Mouse (Mus musculus) kidney, embryonic 16.5 days (tissue): Measurements from ENCODE around the gene Zkscan16. TPM values are rescaled to one million over a fixed set of nuclear protein-coding genes. Genes with fewer than 3 reads are reported as not detected.
A peak's percentile ranks its signal among the peaks of the same experiment; 100 is the strongest.

Experiments
- ATAC-seq: fragments of 200-750 bp; cut with Nextera tagmentation; 2 replicates; pipeline ENCODE4 v1.8.0; 2017; ENCODE audit warnings: moderate TSS enrichment; ENCODE audit not compliant: low FRiP score, low TSS enrichment
- H3K27ac ChIP-seq: fragments of 300-500 bp; sonication (generic); 2 replicates; pipeline ENCODE4 v1.5.1; 2014; ENCODE audit warnings: low read length
- H3K27me3 ChIP-seq: fragments of 300-500 bp; sonication (generic); 2 replicates; pipeline ENCODE4 v1.6.1; 2014; ENCODE audit warnings: low read length, control low read depth, mixed read lengths; ENCODE audit not compliant: insufficient read depth
- H3K36me3 ChIP-seq: fragments of 300-500 bp; sonication (generic); 2 replicates; pipeline ENCODE4 v1.6.1; 2014; ENCODE audit warnings: low read length, control low read depth, mixed read lengths; ENCODE audit not compliant: insufficient read depth
- H3K4me1 ChIP-seq: fragments of 300-500 bp; sonication (generic); 2 replicates; pipeline ENCODE4 v1.6.1; 2014; ENCODE audit warnings: low read length, control low read depth, mixed read lengths; ENCODE audit not compliant: insufficient read depth
- H3K4me2 ChIP-seq: fragments of 300-500 bp; sonication (generic); replicated peaks from 2 replicates; pipeline ENCODE4 v1.6.1; 2014; ENCODE audit warnings: low read depth, low read length
- H3K4me3 ChIP-seq: fragments of 300-500 bp; sonication (generic); 2 replicates; pipeline ENCODE4 v1.5.1; 2014; ENCODE audit warnings: mild to moderate bottlenecking, low read length
- H3K9ac ChIP-seq: fragments of 300-500 bp; sonication (generic); replicated peaks from 2 replicates; pipeline ENCODE4 v1.6.1; 2014; ENCODE audit warnings: low read length
- H3K9me3 ChIP-seq: fragments of 300-500 bp; sonication (generic); 2 replicates; pipeline ENCODE4 v1.6.1; 2016; ENCODE audit warnings: low read length, control low read depth
- WGBS: fragments of 180-500 bp; shearing (Covaris S2); extraction: QIAGEN DNeasy Blood & Tissue Kit; methylation state at CpG from one replicate; pipeline ENCODE4 v1.1.7; 2014; 5-methylcytosine and 5-hydroxymethylcytosine counted together
- polyA plus RNA-seq: library from polyadenylated mRNA; unstranded; fragments of >200 nt; fragmentation: Nextera tagmentation; extraction: Ambion mirVana; gene quantifications from 2 replicates; pipeline ENCODE4 v1.2.1, GENCODE M21; 2015

Zkscan16 gene
- polyA plus RNA-seq, 1 experiment from 2014 or later = 0.46 TPM

- H3K4me1 ChIP-seq = peaks cover 15% of the 10 kb centered on the region; the same call in 1 of the 2 replicates
- H3K4me2 ChIP-seq = no peak overlapping the region
- H3K9me3 ChIP-seq = no peaks in the 10 kb centered on the region
- H3K36me3 ChIP-seq = no peaks in the 10 kb centered on the region
- H3K27ac ChIP-seq = no peak overlapping the region
- no peak overlapping the region for H3K9ac ChIP-seq
- whole genome bisulfite sequencing = 77% methylated on average over 5 of the region's 5 CpGs
- H3K4me3 ChIP-seq = no peak overlapping the region
- no peak for ATAC-seq
- no peaks in the 10 kb centered on the region for H3K27me3 ChIP-seq
Measured at GRCm38 (mm10) chr4:58992195-58992594, 48.8 kb downstream of the Zkscan16 start.

- no peaks in the 10 kb centered on the region for H3K27me3 ChIP-seq
- H3K27ac ChIP-seq = no peak within 1 kb of the TSS
- no peak within 1 kb of the TSS for H3K4me3 ChIP-seq
- no peaks in the 10 kb centered on the region for H3K36me3 ChIP-seq
- 72% methylated on average over 4 of the region's 4 CpGs for WGBS
- 0 out of 2 replicates have a peak within 1 kb of the TSS, but pooled peaks have one; percentile 14 for H3K4me2 ChIP-seq
- H3K4me1 ChIP-seq = 0 out of 2 replicates have a peak, but pooled peaks cover 8% of the 10 kb centered on the region
- no peaks in the 10 kb centered on the region for H3K9me3 ChIP-seq
- H3K9ac ChIP-seq = no peak within 1 kb of the TSS
- no peak for ATAC-seq
Measured at GRCm38 (mm10) chr4:58994762-58995161, 51.3 kb downstream of the Zkscan16 start, which contains the start of gene Dnajc25. TSS of gene Dnajc25 (plus strand) at chr4:58995062.

GRCm38 (mm10) chr4:58995251-58995693, 51.8 kb downstream of the Zkscan16 start:
- ATAC-seq = peak; percentile 85
- H3K4me2 ChIP-seq = 0 out of 2 replicates have a peak overlapping the region, but pooled peaks have one; percentile 14

GRCm38 (mm10) chr4:58997081-58997480, 53.7 kb downstream of the Zkscan16 start:
- Histone ChIP-seq H3K9me3 (no peaks in the 10 kb centered on the region), H3K4me1 (0 out of 2 replicates have a peak, but pooled peaks cover 8% of the 10 kb centered on the region), H3K4me2 (no peak overlapping the region), H3K4me3 (no peak overlapping the region), H3K36me3 (no peaks in the 10 kb centered on the region), H3K27me3 (no peaks in the 10 kb centered on the region), H3K27ac (no peak overlapping the region), H3K9ac (no peak overlapping the region)
- 61% methylated on average over 5 of the region's 5 CpGs for WGBS
- no peak for ATAC-seq

More at GRCm38 (mm10) chr4:58995251-58995693, 51.8 kb downstream of the Zkscan16 start:
- WGBS = 33% methylated on average over 8 of the region's 8 CpGs
- Histone ChIP-seq H3K9me3 (no peaks in the 10 kb centered on the region), H3K27ac (no peak overlapping the region), H3K27me3 (no peaks in the 10 kb centered on the region), H3K4me1 (0 out of 2 replicates have a peak, but pooled peaks cover 8% of the 10 kb centered on the region), H3K4me3 (no peak overlapping the region), H3K36me3 (no peaks in the 10 kb centered on the region), H3K9ac (no peak overlapping the region)

DNA sequence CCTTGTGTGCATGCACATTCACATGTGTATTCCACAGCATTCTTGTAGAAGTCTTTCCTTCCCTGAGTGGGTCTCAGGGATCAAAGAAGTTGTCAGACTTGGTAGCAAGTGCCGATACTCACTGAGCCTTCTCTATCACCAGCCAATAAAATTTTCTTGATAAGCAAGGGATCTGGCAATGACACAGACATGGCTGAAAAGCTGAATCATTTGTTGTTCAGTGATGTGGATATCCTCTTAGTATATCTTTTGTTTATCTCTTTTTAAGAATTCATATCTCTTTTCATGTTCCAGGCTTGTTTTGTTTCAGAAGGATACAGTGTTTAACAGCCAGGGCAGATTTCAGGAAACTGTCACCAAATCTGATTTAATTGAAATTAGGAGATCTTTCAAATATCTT, 55.3 kb downstream of the Zkscan16 start:
- H3K9me3 ChIP-seq = no peaks in the 10 kb centered on the region
- no peak overlapping the region for H3K4me3 ChIP-seq
- H3K4me1 ChIP-seq = peaks cover 13% of the 10 kb centered on the region
- 80% methylated on average over 1 of the region's 1 CpGs for WGBS
- no peak overlapping the region for H3K9ac ChIP-seq
- no peaks in the 10 kb centered on the region for H3K36me3 ChIP-seq
- H3K27me3 ChIP-seq = no peaks in the 10 kb centered on the region
- no peak overlapping the region for H3K4me2 ChIP-seq
- no peak overlapping the region for H3K27ac ChIP-seq
- ATAC-seq = no peak

GRCm38 (mm10) chr4:58999686-59000085, 56.3 kb downstream of the Zkscan16 start:
- H3K9me3 ChIP-seq = no peaks in the 10 kb centered on the region
- H3K27ac ChIP-seq = no peak overlapping the region
- H3K4me2 ChIP-seq = no peak overlapping the region
- no peaks in the 10 kb centered on the region for H3K27me3 ChIP-seq
- H3K4me3 ChIP-seq = no peak overlapping the region
- H3K9ac ChIP-seq = no peak overlapping the region
- H3K36me3 ChIP-seq = no peaks in the 10 kb centered on the region
- H3K4me1 ChIP-seq = peaks cover 21% of the 10 kb centered on the region
- no peak for ATAC-seq
- WGBS = 12% methylated on average over 2 of the region's 2 CpGs

- 4% methylated on average over 2 of the region's 2 CpGs for WGBS
- peaks cover 25% of the 10 kb centered on the region for H3K4me1 ChIP-seq
- no peaks in the 10 kb centered on the region for H3K36me3 ChIP-seq
- no peak overlapping the region for H3K27ac ChIP-seq
- no peaks in the 10 kb centered on the region for H3K9me3 ChIP-seq
- no peak for ATAC-seq
- H3K9ac ChIP-seq = no peak overlapping the region
- H3K27me3 ChIP-seq = no peaks in the 10 kb centered on the region
- no peak overlapping the region for H3K4me2 ChIP-seq
- no peak overlapping the region for H3K4me3 ChIP-seq
Measured at GRCm38 (mm10) chr4:59000614-59001013, 57.2 kb downstream of the Zkscan16 start.

DNA sequence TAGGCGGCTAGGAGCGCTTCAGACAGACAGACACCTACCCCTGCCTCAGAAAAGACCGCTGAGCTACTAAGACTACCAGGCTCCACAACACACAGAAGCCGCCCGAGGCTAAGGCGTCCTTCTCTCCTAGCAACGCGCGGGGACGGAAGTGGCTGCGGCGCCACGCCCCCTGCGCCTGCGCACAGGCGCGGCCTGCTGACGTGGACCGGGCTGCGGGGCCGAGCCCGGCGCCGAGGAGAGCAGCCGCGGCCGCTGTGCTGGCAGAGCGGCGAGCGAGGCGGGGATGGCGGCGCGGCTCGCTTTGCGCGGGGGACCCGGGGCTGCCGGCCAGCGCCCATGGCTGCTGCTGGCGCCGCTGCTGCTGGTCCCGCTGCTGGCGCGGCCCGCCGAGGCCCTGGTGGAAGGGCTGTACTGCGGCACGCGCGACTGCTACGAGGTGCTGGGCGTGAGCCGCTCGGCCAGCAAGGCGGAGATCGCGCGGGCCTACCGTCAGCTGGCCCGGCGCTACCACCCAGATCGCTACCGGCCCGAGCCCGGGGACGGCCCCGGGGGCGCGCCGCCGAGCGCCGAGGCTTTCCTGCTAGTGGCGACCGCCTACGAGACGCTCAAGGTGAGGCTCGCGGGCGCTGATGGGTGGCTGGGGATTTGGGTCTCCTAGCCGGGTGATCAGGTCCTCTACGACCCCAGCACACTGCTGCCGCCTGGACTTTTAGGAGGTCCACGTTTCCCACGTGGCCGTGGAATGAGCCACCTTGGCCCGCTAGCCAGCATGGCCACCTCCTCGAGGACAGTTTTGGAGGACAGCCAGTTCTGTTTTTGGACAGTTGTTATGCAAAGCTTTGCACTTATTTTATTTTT, 59.7 kb downstream of the Zkscan16 start, which contains the start of gene Gm20503:
Gm20503 (plus strand) TSS at position 263 of the 858 bp plus-strand sequence.
- H3K27ac ChIP-seq = peak within 1 kb of the TSS; percentile 87
- peak; percentile 98 for ATAC-seq

DNA sequence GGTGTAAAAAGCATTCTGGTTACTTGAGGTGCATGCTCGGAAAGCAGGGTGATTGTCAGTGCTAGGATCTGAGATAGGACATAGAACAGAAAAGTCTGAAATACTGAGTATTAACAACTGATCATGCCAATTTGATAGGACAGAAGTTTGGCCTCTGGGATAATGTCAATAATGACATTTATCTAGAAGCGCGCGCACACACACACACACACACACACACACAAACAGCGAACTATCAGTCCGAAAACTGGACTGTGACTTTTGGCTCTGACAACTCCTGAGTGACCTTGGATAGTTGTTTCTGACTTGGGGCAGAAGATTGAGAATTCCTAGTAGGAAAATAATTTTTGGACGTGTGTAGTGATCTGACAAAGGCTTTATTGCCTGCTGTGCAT, 60.4 kb downstream of the Zkscan16 start:
- WGBS = 27% methylated on average over 7 of the region's 7 CpGs
- Histone ChIP-seq H3K9me3 (no peaks in the 10 kb centered on the region), H3K4me3 (peak overlapping the region; percentile 89), H3K4me1 (peaks cover 35% of the 10 kb centered on the region), H3K4me2 (peak overlapping the region; percentile 95), H3K36me3 (no peaks in the 10 kb centered on the region), H3K27me3 (no peaks in the 10 kb centered on the region), H3K27ac (no peak overlapping the region), H3K9ac (peak overlapping the region; percentile 93)
- no peak for ATAC-seq

More for the DNA sequence above, 59.7 kb downstream of the Zkscan16 start, which contains the start of gene Gm20503:
- Histone ChIP-seq H3K9ac (peak within 1 kb of the TSS; percentile 93), H3K27me3 (no peaks in the 10 kb centered on the region), H3K9me3 (no peaks in the 10 kb centered on the region), H3K4me2 (peak within 1 kb of the TSS; percentile 95), H3K36me3 (no peaks in the 10 kb centered on the region), H3K4me3 (peak within 1 kb of the TSS; percentile 89), H3K4me1 (peaks cover 35% of the 10 kb centered on the region)
- under 1% methylated on average over 88 of the region's 89 CpGs for WGBS

DNA sequence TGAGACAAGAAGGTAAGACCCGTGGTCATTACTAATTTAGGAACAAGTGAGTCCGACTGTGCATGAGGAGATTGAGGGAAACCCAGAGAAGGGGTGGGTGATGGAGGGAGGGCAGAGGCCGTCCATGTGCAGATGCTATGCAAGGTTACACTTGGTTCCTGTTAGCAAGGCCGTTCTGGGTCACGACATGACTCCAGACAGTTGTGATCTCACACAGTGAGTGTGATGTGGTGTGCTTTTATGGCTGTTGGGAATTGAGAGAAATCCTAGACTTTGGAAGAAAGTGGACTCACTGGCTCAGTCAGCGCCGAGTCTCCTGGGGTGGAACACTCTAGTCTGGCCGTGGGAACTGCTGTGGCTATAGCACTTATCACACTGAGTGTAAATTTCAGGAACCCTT, 62.8 kb downstream of the Zkscan16 start:
- Histone ChIP-seq H3K9me3 (no peaks in the 10 kb centered on the region), H3K4me2 (no peak overlapping the region)
- 22% methylated on average over 8 of the region's 8 CpGs for WGBS

More for the DNA sequence above, 62.8 kb downstream of the Zkscan16 start:
- Histone ChIP-seq H3K27ac (no peak overlapping the region), H3K27me3 (no peaks in the 10 kb centered on the region), H3K36me3 (no peaks in the 10 kb centered on the region), H3K9ac (no peak overlapping the region), H3K4me1 (peaks cover 35% of the 10 kb centered on the region), H3K4me3 (no peak overlapping the region)
- no peak for ATAC-seq
